Mouse (Mus musculus) hindbrain, embryonic 11.5 days (tissue): ENCODE measurements around the gene Ttll13. TPM values are rescaled to one million over a fixed set of nuclear protein-coding genes. Genes with fewer than 3 reads are reported as not detected.

Experiments
- ATAC-seq: fragments of 200-750 bp; cut with Nextera tagmentation; 2 replicates; pipeline ENCODE4 v1.8.0; 2017; ENCODE audit warnings: mild to moderate bottlenecking, moderate TSS enrichment, moderate library complexity; ENCODE audit not compliant: low FRiP score
- DNase-seq: peaks from one replicate; pipeline ENCODE4 v3.0.0-alpha.2; 2015; ENCODE audit warnings: low spot score
- H3K27ac ChIP-seq: fragments of 300-500 bp; sonication (generic); 2 replicates; pipeline ENCODE4 v1.5.1; 2014; ENCODE audit warnings: mild to moderate bottlenecking, low read depth, low read length
- H3K27me3 ChIP-seq: fragments of 300-500 bp; sonication (generic); 2 replicates; pipeline ENCODE4 v1.6.1; 2014; ENCODE audit warnings: mild to moderate bottlenecking, low read length, moderate library complexity, mixed read lengths; ENCODE audit not compliant: control insufficient read depth, insufficient read depth
- H3K36me3 ChIP-seq: fragments of 300-500 bp; sonication (generic); 2 replicates; pipeline ENCODE4 v1.6.1; 2014; ENCODE audit warnings: mild to moderate bottlenecking, low read length, moderate library complexity, mixed read lengths; ENCODE audit not compliant: control insufficient read depth, insufficient read depth
- H3K4me1 ChIP-seq: fragments of 300-500 bp; sonication (generic); replicated peaks from 2 replicates; pipeline ENCODE4 v1.6.1; 2014; ENCODE audit warnings: low read length, mixed read lengths; ENCODE audit not compliant: control insufficient read depth, insufficient read depth
- H3K4me2 ChIP-seq: fragments of 300-500 bp; sonication (generic); replicated peaks from 2 replicates; pipeline ENCODE4 v1.6.1; 2014; ENCODE audit warnings: mild to moderate bottlenecking, low read depth, low read length
- H3K4me3 ChIP-seq: fragments of 300-500 bp; sonication (generic); 2 replicates; pipeline ENCODE4 v1.5.1; 2014; ENCODE audit warnings: low read depth, low read length
- H3K9ac ChIP-seq: fragments of 300-500 bp; sonication (generic); 2 replicates; pipeline ENCODE4 v1.6.1; 2014; ENCODE audit warnings: low read depth, low read length
- H3K9me3 ChIP-seq: fragments of 300-500 bp; sonication (generic); 2 replicates; pipeline ENCODE4 v1.6.1; 2016; ENCODE audit warnings: low read length; ENCODE audit not compliant: control insufficient read depth
- WGBS: fragments of 180-500 bp; shearing (Covaris S2); extraction: QIAGEN DNeasy Blood & Tissue Kit; methylation state at CpG from one replicate; pipeline ENCODE4 v1.1.7; 2014; 5-methylcytosine and 5-hydroxymethylcytosine counted together
- polyA plus RNA-seq: library from polyadenylated mRNA; unstranded; fragments of >200 nt; fragmentation: Nextera tagmentation; extraction: Ambion mirVana; gene quantifications from 2 replicates; pipeline ENCODE4 v1.2.1, GENCODE M21; 2014

The Ttll13 gene
- polyA plus RNA-seq, 1 experiment from 2014 or later = 1.1 TPM

DNA sequence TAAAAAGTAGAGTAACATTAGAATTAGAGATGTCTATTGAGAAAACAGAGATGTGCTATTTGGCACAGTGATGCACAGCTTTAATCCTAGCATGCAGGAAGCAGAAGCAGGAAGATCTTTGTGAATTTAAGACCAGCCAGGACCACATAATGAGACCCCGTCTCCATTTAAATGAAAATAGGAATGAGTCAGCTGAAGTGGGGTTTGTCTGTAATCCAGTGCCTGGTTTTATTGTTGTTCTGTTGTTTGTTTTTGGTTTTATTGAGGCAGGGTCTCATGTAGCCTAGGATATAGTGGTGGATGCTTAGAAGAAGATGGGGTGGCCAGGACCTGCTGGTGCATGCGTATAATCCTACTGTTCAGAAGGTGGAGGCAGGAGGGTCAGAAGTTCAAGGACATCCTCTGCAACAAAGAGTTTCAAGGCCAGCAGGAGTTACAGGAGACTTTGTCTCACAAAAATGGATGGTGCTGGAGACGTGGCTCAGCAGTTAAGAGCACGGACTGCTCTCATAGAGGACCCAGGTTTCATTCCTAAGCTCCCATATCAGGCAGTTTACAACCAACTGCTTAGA lies 24.9 kb upstream of the Ttll13 start:
- H3K9ac ChIP-seq = no peak overlapping the region
- peaks cover 30% of the 10 kb centered on the region for H3K36me3 ChIP-seq
- H3K27ac ChIP-seq = no peak overlapping the region
- no peak overlapping the region for H3K4me3 ChIP-seq
- no peaks in the 10 kb centered on the region for H3K9me3 ChIP-seq
- ATAC-seq (no peak), DNase-seq (no peak)
- H3K27me3 ChIP-seq = no peaks in the 10 kb centered on the region
- no peaks in the 10 kb centered on the region for H3K4me1 ChIP-seq
- 92% methylated on average over 4 of the region's 4 CpGs for WGBS
- no peak overlapping the region for H3K4me2 ChIP-seq

DNA sequence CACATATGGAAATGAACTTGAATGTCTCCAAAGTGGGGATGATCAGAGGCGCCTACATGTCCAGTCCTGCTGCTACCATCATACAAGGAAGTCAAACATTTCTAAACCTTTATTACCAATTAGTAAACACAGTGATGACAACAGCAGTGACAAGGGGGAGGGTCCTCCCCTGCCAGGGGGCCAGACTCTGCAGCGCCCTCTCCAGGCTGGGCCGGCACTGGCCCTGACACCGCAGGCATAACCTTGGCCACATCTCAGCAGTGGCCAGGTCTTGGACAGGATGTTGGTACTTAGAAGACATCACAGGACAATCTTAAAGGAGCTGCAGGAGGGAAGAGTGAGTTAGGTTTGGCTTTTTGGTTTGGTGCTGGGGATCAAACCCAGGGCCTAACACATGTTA lies 19.1 kb upstream of the Ttll13 start:
- H3K4me2 ChIP-seq = no peak overlapping the region
- no peak overlapping the region for H3K27ac ChIP-seq
- H3K27me3 ChIP-seq = no peaks in the 10 kb centered on the region
- ATAC-seq (no peak), DNase-seq (no peak)
- no peak overlapping the region for H3K4me3 ChIP-seq
- 95% methylated on average over 4 of the region's 4 CpGs for WGBS
- no peak overlapping the region for H3K9ac ChIP-seq
- peaks cover 7% of the 10 kb centered on the region; the same call in 1 of the 2 replicates for H3K36me3 ChIP-seq
- no peaks in the 10 kb centered on the region for H3K9me3 ChIP-seq
- H3K4me1 ChIP-seq = no peaks in the 10 kb centered on the region

DNA sequence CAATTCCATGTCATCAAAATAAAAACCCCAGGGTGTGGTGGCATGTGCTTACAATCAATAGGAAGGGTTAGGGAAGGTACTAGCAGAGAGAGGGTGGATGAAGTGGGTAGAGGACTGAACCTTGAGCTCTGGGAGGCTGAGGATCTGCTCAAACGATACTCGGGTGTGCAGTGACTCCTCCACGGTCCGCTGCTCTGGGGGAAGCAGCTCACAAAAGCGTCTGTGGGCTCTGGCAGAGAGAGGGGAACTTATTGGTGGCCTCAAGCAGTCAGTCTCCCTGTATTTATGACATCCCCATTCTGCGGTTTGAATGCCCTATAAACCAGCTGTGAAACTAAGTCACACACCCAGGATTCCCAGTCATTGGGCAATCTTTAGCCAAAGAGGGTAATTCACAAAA lies 16.0 kb upstream of the Ttll13 start:
- Histone ChIP-seq H3K9ac (no peak overlapping the region), H3K4me2 (no peak overlapping the region), H3K4me1 (no peaks in the 10 kb centered on the region), H3K9me3 (no peaks in the 10 kb centered on the region), H3K27me3 (no peaks in the 10 kb centered on the region), H3K27ac (no peak overlapping the region), H3K36me3 (no peaks in the 10 kb centered on the region; the same call in 1 of the 2 replicates), H3K4me3 (no peak overlapping the region)
- DNase-seq (no peak), ATAC-seq (no peak)
- 74% methylated on average over 6 of the region's 6 CpGs for WGBS

DNA sequence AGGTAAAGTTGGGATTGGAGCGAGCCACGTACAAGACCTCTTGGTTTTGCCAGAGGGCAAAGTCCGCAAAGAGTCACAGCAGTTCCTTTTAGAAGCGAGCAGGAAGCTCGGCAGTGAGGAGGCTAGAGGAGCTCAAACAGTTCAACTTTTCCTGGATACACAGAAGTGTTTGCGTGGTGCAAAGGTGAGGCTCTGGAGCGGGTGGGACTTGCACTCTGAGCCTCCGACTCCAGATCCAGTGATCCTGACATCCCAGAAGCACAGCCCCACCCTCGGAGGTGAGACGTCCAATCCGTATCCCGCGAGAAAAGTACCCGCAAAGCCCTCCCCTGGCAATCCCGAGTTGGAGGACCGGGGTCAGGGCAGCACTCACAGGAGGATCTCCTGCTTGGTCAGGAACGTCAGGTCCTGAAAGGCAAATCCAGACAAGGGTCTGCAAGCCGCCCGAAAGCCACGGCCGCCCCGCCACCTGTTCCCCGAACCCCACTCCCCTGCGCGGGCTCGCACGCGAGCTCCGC lies 14.1 kb upstream of the Ttll13 start:
- no peak; the same call in 1 of the 2 replicates for ATAC-seq

DNA sequence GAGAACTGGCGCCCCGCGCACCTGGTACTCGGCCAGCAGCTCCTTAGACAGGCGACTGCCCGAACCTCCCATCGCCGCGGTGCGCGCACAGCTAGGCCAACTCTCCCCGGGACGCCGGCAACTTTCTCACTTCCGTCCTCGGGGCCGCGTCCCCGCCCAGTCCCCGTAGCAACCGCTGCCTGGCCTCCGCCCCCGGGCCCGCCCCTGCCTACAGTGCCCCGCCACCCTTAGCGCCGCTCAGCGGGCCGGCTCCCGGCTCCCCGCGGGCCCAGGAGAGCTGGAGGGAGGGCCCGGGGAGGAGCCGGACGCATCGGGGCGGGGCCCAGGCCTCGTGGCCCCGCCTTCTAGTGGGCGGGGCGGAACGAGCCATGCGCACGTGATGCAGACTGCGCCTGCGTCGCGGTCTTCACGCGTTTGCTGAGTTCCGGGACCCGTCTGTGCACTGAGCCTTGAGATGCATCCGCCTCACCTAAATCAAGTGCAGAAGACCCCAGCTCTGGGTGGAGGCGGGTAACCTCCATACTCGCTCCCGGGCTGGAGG lies 13.6 kb upstream of the Ttll13 start, which contains the start of the genes Cib1 and Gdpgp1:
Gene Cib1 (minus strand): TSS at position 325 of the 541 bp plus-strand sequence.
Gene Gdpgp1 (plus strand): TSS at position 377 of the 541 bp plus-strand sequence.
- ATAC-seq (peak; percentile 97), DNase-seq (peak; percentile 100)
- 0 out of 2 replicates have a peak within 1 kb of the TSS, but pooled peaks have one; percentile 47 for H3K27ac ChIP-seq
- no peaks in the 10 kb centered on the region for H3K9me3 ChIP-seq
- H3K4me1 ChIP-seq = no peaks in the 10 kb centered on the region
- peak within 1 kb of the TSS; percentile 64 for H3K9ac ChIP-seq
- peak within 1 kb of the TSS; percentile 52 for H3K4me3 ChIP-seq
- H3K4me2 ChIP-seq = peak within 1 kb of the TSS; percentile 55
- no peaks in the 10 kb centered on the region; the same call in 1 of the 2 replicates for H3K36me3 ChIP-seq
- WGBS = under 1% methylated on average over 55 of the region's 56 CpGs
- H3K27me3 ChIP-seq = no peaks in the 10 kb centered on the region

More for the DNA sequence above, 14.1 kb upstream of the Ttll13 start:
- H3K4me1 ChIP-seq = no peaks in the 10 kb centered on the region
- no peaks in the 10 kb centered on the region for H3K9me3 ChIP-seq
- peak overlapping the region; percentile 55 for H3K4me2 ChIP-seq
- no peaks in the 10 kb centered on the region for H3K27me3 ChIP-seq
- DNase-seq = no peak
- H3K36me3 ChIP-seq = no peaks in the 10 kb centered on the region; the same call in 1 of the 2 replicates
- WGBS = 2% methylated on average over 29 of the region's 29 CpGs
- peak overlapping the region; percentile 35; the same call in 1 of the 2 replicates for H3K9ac ChIP-seq
- H3K27ac ChIP-seq = no peak overlapping the region
- H3K4me3 ChIP-seq = peak overlapping the region; percentile 52

DNA sequence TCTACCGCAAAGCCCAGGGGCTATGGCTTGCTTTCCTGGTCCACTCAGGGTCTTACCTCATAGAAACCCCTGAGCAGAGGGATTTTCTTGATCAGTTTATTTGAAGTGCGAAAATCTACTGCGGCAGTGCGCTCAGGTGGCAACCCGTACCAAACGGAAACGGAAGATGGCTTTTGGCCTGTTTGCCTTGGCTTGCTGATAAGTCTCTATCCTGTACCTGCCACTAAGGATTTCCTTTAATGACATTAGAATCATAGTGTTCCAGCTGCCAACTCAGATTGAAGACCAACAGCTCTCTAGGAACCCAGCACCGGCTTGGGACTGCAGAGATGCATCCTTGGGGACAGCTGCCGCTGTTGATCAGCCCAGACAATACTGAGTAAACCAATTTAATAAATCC lies 12.4 kb upstream of the Ttll13 start:
- no peak overlapping the region for H3K4me3 ChIP-seq
- WGBS = 81% methylated on average over 9 of the region's 9 CpGs
- ATAC-seq (no peak), DNase-seq (no peak)
- no peaks in the 10 kb centered on the region for H3K4me1 ChIP-seq
- 0 out of 2 replicates have a peak, but pooled peaks cover 1% of the 10 kb centered on the region for H3K36me3 ChIP-seq
- no peak overlapping the region for H3K9ac ChIP-seq
- H3K9me3 ChIP-seq = no peaks in the 10 kb centered on the region
- no peak overlapping the region for H3K4me2 ChIP-seq
- H3K27ac ChIP-seq = no peak overlapping the region
- H3K27me3 ChIP-seq = no peaks in the 10 kb centered on the region

DNA sequence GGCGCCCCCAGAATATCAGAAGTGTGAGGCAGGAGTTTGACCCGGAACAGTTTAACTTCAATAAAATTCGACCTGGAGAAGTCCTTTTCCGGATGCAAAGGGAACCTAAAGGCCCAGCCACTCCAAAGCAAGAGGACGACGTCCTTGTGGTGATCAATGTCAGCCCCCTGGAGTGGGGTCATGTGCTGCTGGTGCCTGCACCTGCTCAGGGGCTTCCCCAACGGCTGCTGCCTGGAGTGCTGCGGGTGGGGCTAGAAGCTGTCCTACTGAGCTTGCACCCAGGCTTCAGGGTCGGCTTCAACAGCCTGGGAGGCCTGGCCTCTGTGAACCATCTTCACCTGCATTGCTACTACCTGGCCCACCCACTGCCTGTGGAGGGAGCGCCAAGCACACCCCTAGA lies 7.6 kb upstream of the Ttll13 start:
- DNase-seq (no peak), ATAC-seq (no peak)
- no peaks in the 10 kb centered on the region for H3K9me3 ChIP-seq
- H3K4me2 ChIP-seq = no peak overlapping the region
- no peaks in the 10 kb centered on the region for H3K4me1 ChIP-seq
- no peaks in the 10 kb centered on the region for H3K27me3 ChIP-seq
- no peak overlapping the region for H3K4me3 ChIP-seq
- H3K9ac ChIP-seq = no peak overlapping the region
- H3K27ac ChIP-seq = no peak overlapping the region
- 0 out of 2 replicates have a peak, but pooled peaks cover 3% of the 10 kb centered on the region for H3K36me3 ChIP-seq
- 92% methylated on average over 10 of the region's 10 CpGs for WGBS

DNA sequence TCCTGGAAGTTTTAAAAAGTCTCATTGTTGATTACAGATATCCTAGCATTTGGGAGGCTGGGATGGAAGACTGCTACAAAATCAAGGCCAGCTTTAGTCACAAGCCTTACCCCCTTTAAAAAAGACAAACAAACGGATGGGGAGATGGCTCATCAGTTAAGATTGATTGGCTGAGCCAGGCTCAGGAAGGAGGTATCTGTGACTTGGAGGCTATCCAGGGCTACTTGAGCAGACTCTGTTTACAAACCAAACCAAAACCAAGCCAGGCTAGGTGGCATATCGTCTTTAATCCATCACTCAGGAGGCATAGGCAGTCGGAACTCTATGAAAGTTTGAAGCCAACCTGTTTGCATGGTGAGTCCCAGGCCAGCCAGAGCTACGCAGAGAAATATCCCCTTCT lies 4.5 kb upstream of the Ttll13 start:
- H3K9me3 ChIP-seq = no peaks in the 10 kb centered on the region
- ATAC-seq (no peak), DNase-seq (no peak)
- no peak overlapping the region for H3K4me3 ChIP-seq
- H3K27me3 ChIP-seq = no peaks in the 10 kb centered on the region
- H3K9ac ChIP-seq = no peak overlapping the region
- H3K27ac ChIP-seq = no peak overlapping the region
- WGBS = 91% methylated on average over 4 of the region's 4 CpGs
- H3K4me2 ChIP-seq = no peak overlapping the region
- H3K4me1 ChIP-seq = no peaks in the 10 kb centered on the region
- 0 out of 2 replicates have a peak, but pooled peaks cover 3% of the 10 kb centered on the region for H3K36me3 ChIP-seq

DNA sequence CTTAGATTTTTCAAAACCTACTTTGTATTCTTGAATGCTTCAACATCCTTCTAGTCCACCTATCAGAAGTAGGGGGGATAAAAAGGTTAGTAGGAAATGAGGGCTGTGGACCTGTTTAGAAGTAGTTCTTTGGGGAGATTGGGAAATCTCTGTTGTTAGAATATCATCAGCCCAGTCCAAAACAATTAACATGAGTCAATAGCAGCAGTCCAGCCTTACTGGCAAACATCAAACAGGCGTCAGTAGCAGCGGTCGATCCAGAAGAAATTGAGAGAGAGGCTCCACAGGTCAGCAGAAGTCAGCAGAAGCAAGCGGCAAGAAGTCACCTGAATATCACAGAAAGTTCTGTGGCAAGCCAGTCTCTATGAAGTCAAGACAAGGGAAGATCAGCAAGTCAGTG lies 1.3 kb upstream of the Ttll13 start:
- 87% methylated on average over 4 of the region's 4 CpGs for WGBS
- ATAC-seq = no peak
- no peak overlapping the region for H3K4me3 ChIP-seq

More for the DNA sequence above, 1.3 kb upstream of the Ttll13 start:
- H3K9ac ChIP-seq = no peak overlapping the region
- no peaks in the 10 kb centered on the region for H3K36me3 ChIP-seq
- H3K9me3 ChIP-seq = no peaks in the 10 kb centered on the region
- H3K27ac ChIP-seq = no peak overlapping the region
- no peak for DNase-seq
- H3K4me1 ChIP-seq = no peaks in the 10 kb centered on the region
- H3K27me3 ChIP-seq = no peaks in the 10 kb centered on the region
- no peak overlapping the region for H3K4me2 ChIP-seq
